Mouse (Mus musculus) limb, embryonic 11.5 days (tissue): ENCODE results near the gene Mmp10. TPM values are rescaled to one million over a fixed set of nuclear protein-coding genes. Genes with fewer than 3 reads are reported as not detected.

ENCODE experiments used
- ATAC-seq: fragments of 200-750 bp; cut with Nextera tagmentation; 2 replicates; pipeline ENCODE4 v1.8.0; 2017; ENCODE audit warnings: low read depth; ENCODE audit not compliant: insufficient number of reproducible peaks, low FRiP score, low TSS enrichment
- DNase-seq: peaks from one replicate; pipeline ENCODE4 v3.0.0-alpha.2; 2015; ENCODE audit warnings: low spot score
- H3K27ac ChIP-seq: fragments of 300-500 bp; sonication (generic); replicated peaks from 2 replicates; pipeline ENCODE4 v1.5.1; 2014; ENCODE audit warnings: low read depth, mild to moderate bottlenecking, low read length
- H3K27me3 ChIP-seq: fragments of 300-500 bp; sonication (generic); 2 replicates; pipeline ENCODE4 v1.6.1; 2014; ENCODE audit warnings: mild to moderate bottlenecking, low read length, mixed read lengths; ENCODE audit not compliant: control insufficient read depth, insufficient read depth
- H3K36me3 ChIP-seq: fragments of 300-500 bp; sonication (generic); 2 replicates; pipeline ENCODE4 v1.6.1; 2014; ENCODE audit warnings: mild to moderate bottlenecking, low read length, moderate library complexity, mixed read lengths; ENCODE audit not compliant: control insufficient read depth, insufficient read depth
- H3K4me1 ChIP-seq: fragments of 300-500 bp; sonication (generic); 2 replicates; pipeline ENCODE4 v1.6.1; 2014; ENCODE audit warnings: low read length, mixed read lengths; ENCODE audit not compliant: control insufficient read depth, insufficient read depth
- H3K4me2 ChIP-seq: fragments of 300-500 bp; sonication (generic); 2 replicates; pipeline ENCODE4 v1.6.1; 2014; ENCODE audit warnings: low read depth, mild to moderate bottlenecking, moderate library complexity; ENCODE audit not compliant: severe bottlenecking
- H3K4me3 ChIP-seq: fragments of 300-500 bp; sonication (generic); 2 replicates; pipeline ENCODE4 v1.5.1; 2014; ENCODE audit warnings: low read depth, low read length
- H3K9ac ChIP-seq: fragments of 300-500 bp; sonication (generic); 2 replicates; pipeline ENCODE4 v1.6.1; 2014; ENCODE audit warnings: mild to moderate bottlenecking, low read length
- H3K9me3 ChIP-seq: fragments of 300-500 bp; sonication (generic); 2 replicates; pipeline ENCODE4 v1.6.1; 2016; ENCODE audit warnings: low read length; ENCODE audit not compliant: control insufficient read depth
- WGBS: fragments of 180-500 bp; shearing (Covaris S2); extraction: QIAGEN DNeasy Blood & Tissue Kit; methylation state at CpG from one replicate; pipeline ENCODE4 v1.1.7; 2014; 5-methylcytosine and 5-hydroxymethylcytosine counted together
- polyA plus RNA-seq: library from polyadenylated mRNA; unstranded; fragments of >200 nt; fragmentation: Nextera tagmentation; extraction: Ambion mirVana; gene quantifications from 2 replicates; pipeline ENCODE4 v1.2.1, GENCODE M21; 2014

Mmp10 gene
- polyA plus RNA-seq, 1 experiment from 2014 or later: not detected

DNA sequence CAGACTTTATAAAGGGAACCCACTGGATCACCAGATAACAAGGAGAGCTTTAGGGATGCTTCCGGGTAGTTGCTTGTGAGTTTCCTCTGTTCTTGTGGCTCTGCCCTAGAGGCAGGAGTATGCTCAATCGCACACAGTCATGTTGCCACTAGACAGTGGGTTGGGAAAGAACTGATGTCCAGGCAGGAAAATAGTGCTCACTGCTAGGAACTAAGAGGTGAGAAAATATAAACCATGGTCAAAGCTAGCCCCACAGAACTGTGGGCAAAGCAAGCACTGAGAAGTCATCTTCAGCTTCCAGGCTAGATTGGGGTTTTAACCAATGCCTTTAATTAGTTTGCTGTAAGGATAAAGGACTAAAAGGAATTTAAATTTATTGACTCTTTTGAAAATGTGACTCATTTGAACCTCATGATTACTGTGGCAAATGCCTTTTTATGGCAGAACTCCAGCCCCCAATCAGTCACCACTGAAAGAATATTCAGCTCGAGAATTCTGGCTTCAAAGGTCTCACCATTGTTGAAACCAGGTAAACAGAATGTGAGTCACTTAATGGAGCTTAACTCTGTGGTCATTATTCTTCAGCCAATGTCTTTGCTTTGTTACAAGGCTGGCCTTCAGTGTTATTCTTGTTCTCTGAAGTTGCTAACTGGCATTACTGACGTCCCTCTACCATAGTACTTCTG is 24.2 kb downstream of the Mmp10 start:
- ATAC-seq (no peak), DNase-seq (no peak)
- no peak overlapping the region for H3K4me2 ChIP-seq

DNA sequence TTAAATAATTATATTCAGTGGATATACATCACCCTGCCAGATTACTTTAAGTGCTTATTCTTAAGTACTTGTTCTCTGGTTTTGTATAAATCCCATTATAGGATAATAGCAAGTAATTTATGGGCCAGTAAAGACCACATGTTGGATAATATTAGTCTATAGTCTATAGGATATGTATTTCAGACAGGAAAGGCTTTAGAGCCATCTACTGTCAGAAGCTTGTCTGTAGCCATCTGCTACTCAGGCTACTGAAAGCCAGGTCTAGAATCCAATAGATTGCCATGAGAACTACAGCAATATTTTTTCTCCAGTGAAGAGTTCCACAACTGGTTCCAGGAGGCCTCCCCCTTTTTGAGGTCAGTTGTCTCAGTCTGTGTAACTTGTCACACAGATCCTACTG is 40.6 kb downstream of the Mmp10 start:
- no peak overlapping the region for H3K27ac ChIP-seq
- no peaks in the 10 kb centered on the region for H3K27me3 ChIP-seq
- no peak for ATAC-seq
- H3K4me2 ChIP-seq: no peak overlapping the region
- H3K9ac ChIP-seq: no peak overlapping the region
- DNase-seq: no peak
- H3K4me3 ChIP-seq: no peak overlapping the region
- no peaks in the 10 kb centered on the region for H3K9me3 ChIP-seq
- no peaks in the 10 kb centered on the region for H3K36me3 ChIP-seq
- H3K4me1 ChIP-seq: no peaks in the 10 kb centered on the region

More for the DNA sequence above, 24.2 kb downstream of the Mmp10 start:
- Histone ChIP-seq H3K9ac (no peak overlapping the region), H3K27ac (no peak overlapping the region), H3K36me3 (no peaks in the 10 kb centered on the region), H3K27me3 (no peaks in the 10 kb centered on the region), H3K4me1 (no peaks in the 10 kb centered on the region), H3K9me3 (no peaks in the 10 kb centered on the region), H3K4me3 (no peak overlapping the region)
- WGBS: 70% methylated on average over 4 of the region's 4 CpGs

GRCm38 (mm10) chr9:7544923-7545457 is 42.8 kb downstream of the Mmp10 start:
- no peaks in the 10 kb centered on the region for H3K27me3 ChIP-seq
- no peaks in the 10 kb centered on the region for H3K4me1 ChIP-seq
- no peaks in the 10 kb centered on the region for H3K36me3 ChIP-seq
- H3K27ac ChIP-seq: no peak overlapping the region
- H3K4me2 ChIP-seq: no peak overlapping the region
- no peaks in the 10 kb centered on the region for H3K9me3 ChIP-seq
- no peak overlapping the region for H3K4me3 ChIP-seq
- no peak overlapping the region for H3K9ac ChIP-seq
- DNase-seq: no peak
- WGBS: 72% methylated on average over 1 of the region's 1 CpGs
- no peak for ATAC-seq

- no peak overlapping the region for H3K27ac ChIP-seq
- H3K27me3 ChIP-seq: no peaks in the 10 kb centered on the region
- H3K4me3 ChIP-seq: no peak overlapping the region
- H3K36me3 ChIP-seq: no peaks in the 10 kb centered on the region
- 62% methylated on average over 1 of the region's 1 CpGs for WGBS
- no peak for ATAC-seq
- no peaks in the 10 kb centered on the region for H3K4me1 ChIP-seq
- H3K9me3 ChIP-seq: no peaks in the 10 kb centered on the region
- H3K4me2 ChIP-seq: no peak overlapping the region
- no peak for DNase-seq
- H3K9ac ChIP-seq: no peak overlapping the region
Measured at GRCm38 (mm10) chr9:7545471-7545870, 43.3 kb downstream of the Mmp10 start.

DNA sequence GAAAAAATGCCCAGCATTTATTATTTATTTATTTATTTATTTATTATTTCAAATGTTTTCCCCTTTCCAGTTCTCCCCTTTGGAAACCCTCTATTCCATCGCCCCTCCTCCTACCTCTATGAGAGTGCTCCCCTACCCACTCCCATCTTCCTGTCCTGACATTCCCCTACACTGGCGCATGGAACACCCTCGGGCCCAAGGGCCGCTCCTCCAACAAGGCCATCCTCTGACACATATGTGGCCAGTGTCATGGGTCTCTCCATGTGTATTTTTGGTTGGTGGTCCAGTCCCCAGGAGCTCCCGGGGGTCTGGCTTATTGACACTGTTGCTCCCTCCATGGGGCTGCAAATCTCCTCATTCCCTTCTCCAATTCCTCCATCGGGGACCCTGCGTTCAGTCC is 43.8 kb downstream of the Mmp10 start:
- H3K27ac ChIP-seq: no peak overlapping the region
- no peaks in the 10 kb centered on the region for H3K36me3 ChIP-seq
- ATAC-seq (0 out of 2 replicates have a peak, but pooled peaks have one; percentile 60), DNase-seq (no peak)
- H3K4me3 ChIP-seq: no peak overlapping the region
- WGBS: 92% methylated on average over 7 of the region's 7 CpGs
- no peak overlapping the region for H3K4me2 ChIP-seq
- H3K4me1 ChIP-seq: no peaks in the 10 kb centered on the region
- no peaks in the 10 kb centered on the region for H3K9me3 ChIP-seq
- no peak overlapping the region for H3K9ac ChIP-seq
- no peaks in the 10 kb centered on the region for H3K27me3 ChIP-seq

GRCm38 (mm10) chr9:7551943-7552342 is 49.8 kb downstream of the Mmp10 start:
- Histone ChIP-seq H3K36me3 (no peaks in the 10 kb centered on the region), H3K4me2 (no peak overlapping the region), H3K9ac (no peak overlapping the region), H3K9me3 (no peaks in the 10 kb centered on the region), H3K27me3 (no peaks in the 10 kb centered on the region), H3K4me1 (no peaks in the 10 kb centered on the region), H3K4me3 (no peak overlapping the region), H3K27ac (no peak overlapping the region)
- DNase-seq: no peak
- no peak for ATAC-seq

- 82% methylated on average over 3 of the region's 3 CpGs for WGBS
- Histone ChIP-seq H3K4me3 (no peak overlapping the region), H3K9ac (no peak overlapping the region), H3K4me1 (no peaks in the 10 kb centered on the region), H3K36me3 (no peaks in the 10 kb centered on the region), H3K9me3 (no peaks in the 10 kb centered on the region), H3K27me3 (no peaks in the 10 kb centered on the region), H3K27ac (no peak overlapping the region), H3K4me2 (no peak overlapping the region)
- ATAC-seq: no peak
- DNase-seq: no peak
Measured at GRCm38 (mm10) chr9:7553536-7553935, 51.4 kb downstream of the Mmp10 start.

- no peak overlapping the region for H3K27ac ChIP-seq
- ATAC-seq: no peak
- H3K9me3 ChIP-seq: no peaks in the 10 kb centered on the region
- 28% methylated on average over 3 of the region's 3 CpGs for WGBS
- H3K36me3 ChIP-seq: no peaks in the 10 kb centered on the region
- no peak overlapping the region for H3K4me2 ChIP-seq
- DNase-seq: no peak
- H3K27me3 ChIP-seq: no peaks in the 10 kb centered on the region
- no peak overlapping the region for H3K4me3 ChIP-seq
- H3K4me1 ChIP-seq: no peaks in the 10 kb centered on the region
- no peak overlapping the region for H3K9ac ChIP-seq
Measured at GRCm38 (mm10) chr9:7554382-7554781, 52.2 kb downstream of the Mmp10 start.
